Mouse (Mus musculus): ENCODE data around the gene Rab31. TPM values are rescaled to one million over a fixed set of nuclear protein-coding genes. Genes with fewer than 3 reads are reported as not detected.

Rab31 gene
- polyA plus RNA-seq, 1 experiment from 2014 or later, result 64.8 TPM

- H3K4me1 ChIP-seq, result peaks cover 38% of the 10 kb centered on the region
- WGBS, result 52% methylated on average over 7 of the region's 7 CpGs
- H3K27ac ChIP-seq (replicated peaks), result no peak overlapping the region
- no peak overlapping the region for H3K4me3 ChIP-seq
- no peak overlapping the region for H3K9ac ChIP-seq (replicated peaks)
- no peaks in the 10 kb centered on the region for H3K9me3 ChIP-seq
- no peak for ATAC-seq (ENCODE audit: low FRiP score, low read depth)
- no peaks in the 10 kb centered on the region for H3K36me3 ChIP-seq
- H3K27me3 ChIP-seq, result no peaks in the 10 kb centered on the region
- H3K4me2 ChIP-seq (replicated peaks), result no peak overlapping the region
These were observed 164.8 kb downstream of the Rab31 start for GRCm38 (mm10) chr17:65607574-65608311.

GRCm38 (mm10) chr17:65606014-65606413 is 166.5 kb downstream of the Rab31 start:
- H3K9ac ChIP-seq (replicated peaks), result no peak overlapping the region
- ATAC-seq (ENCODE audit: low FRiP score, low read depth), result no peak
- peaks cover 30% of the 10 kb centered on the region for H3K4me1 ChIP-seq
- no peak overlapping the region for H3K4me2 ChIP-seq (replicated peaks)
- no peaks in the 10 kb centered on the region for H3K27me3 ChIP-seq
- no peak overlapping the region for H3K27ac ChIP-seq (replicated peaks)
- H3K36me3 ChIP-seq, result no peaks in the 10 kb centered on the region
- no peaks in the 10 kb centered on the region for H3K9me3 ChIP-seq
- no peak overlapping the region for H3K4me3 ChIP-seq
- 84% methylated on average over 4 of the region's 4 CpGs for WGBS

- no peaks in the 10 kb centered on the region for H3K9me3 ChIP-seq
- no peak overlapping the region for H3K4me2 ChIP-seq (replicated peaks)
- peaks cover 29% of the 10 kb centered on the region for H3K4me1 ChIP-seq
- H3K4me3 ChIP-seq, result no peak overlapping the region
- no peak overlapping the region for H3K9ac ChIP-seq (replicated peaks)
- no peaks in the 10 kb centered on the region for H3K27me3 ChIP-seq
- H3K27ac ChIP-seq (replicated peaks), result no peak overlapping the region
- no peaks in the 10 kb centered on the region for H3K36me3 ChIP-seq
- no peak for ATAC-seq (ENCODE audit: low FRiP score, low read depth)
These were observed 167.7 kb downstream of the Rab31 start for GRCm38 (mm10) chr17:65604892-65605291.

GRCm38 (mm10) chr17:65604315-65604714 is 168.2 kb downstream of the Rab31 start:
- Histone ChIP-seq H3K4me2 (replicated peaks) (no peak overlapping the region), H3K9ac (replicated peaks) (no peak overlapping the region), H3K27me3 (no peaks in the 10 kb centered on the region), H3K9me3 (no peaks in the 10 kb centered on the region), H3K4me3 (no peak overlapping the region), H3K36me3 (no peaks in the 10 kb centered on the region), H3K27ac (replicated peaks) (no peak overlapping the region), H3K4me1 (peaks cover 24% of the 10 kb centered on the region)
- ATAC-seq (ENCODE audit: low FRiP score, low read depth), result no peak

Other genes starting within 250 kb of the Rab31 start
- gene Tmem232, start 232.0 kb downstream of the Rab31 start, polyA plus RNA-seq (2016; fragmentation: Nextera tagmentation; extraction: Ambion mirVana), result 0.27 TPM in 1 of 2 replicates, not detected in the other
- 238 and 248 TPM in 2 replicates for gene Vapa, start 159.2 kb downstream of the Rab31 start, polyA plus RNA-seq (2016; fragmentation: Nextera tagmentation; extraction: Ambion mirVana)
- 0.09 and 0.21 TPM in 2 replicates for gene Txndc2, start 130.6 kb downstream of the Rab31 start, polyA plus RNA-seq (2016; fragmentation: Nextera tagmentation; extraction: Ambion mirVana)
- gene Ppp4r1, start 9.8 kb upstream of the Rab31 start, polyA plus RNA-seq (2016; fragmentation: Nextera tagmentation; extraction: Ambion mirVana), result 54.9 and 63.7 TPM in 2 replicates
- gene Ralbp1, start 113.0 kb upstream of the Rab31 start, polyA plus RNA-seq (2016; fragmentation: Nextera tagmentation; extraction: Ambion mirVana), result 32.7 and 47.9 TPM in 2 replicates
- 92.9 and 95.7 TPM in 2 replicates for gene Twsg1, start 178.5 kb upstream of the Rab31 start, polyA plus RNA-seq (2016; fragmentation: Nextera tagmentation; extraction: Ambion mirVana)